Mouse (Mus musculus): ENCODE data around the gene Rtp3.

- no peak for TF ChIP-seq CTCF (IDR thresholded peaks at IDR 0.05; ENCODE audit: insufficient read depth, low read depth, low read length)
- no peak for TF ChIP-seq POLR2A (IDR thresholded peaks at IDR 0.05; ENCODE audit: insufficient read depth, low read depth, low read length)
Measured at GRCm38 (mm10) chr9:110965910-110966231, 24.5 kb downstream of the Rtp3 start.
